Mouse (Mus musculus) c-Kit-positive CD71-positive TER-119-negative erythroid progenitor cells, embryonic 14.5 days (primary cell): ENCODE measurements at regions not wholly inside any gene's neighbourhood (a gene's known extent, or its start where the extent isn't known, plus 50 kb on each side); places are given as distances from the start of the nearest gene placed in this dataset.

Experiments used
- DNase-seq: peaks from one replicate; pipeline ENCODE4 v3.0.0-alpha.2; 2013; ENCODE audit warnings: low read depth

- DNase-seq = no peak
Measured at GRCm38 (mm10) chr3:60311178-60311577, 161.5 kb upstream of the Mbnl1 start.

GRCm38 (mm10) chr3:60320213-60320936 lies 152.3 kb upstream of the Mbnl1 start:
- no peak for DNase-seq

- no peak for DNase-seq
Measured at GRCm38 (mm10) chr3:60323514-60323913, 149.1 kb upstream of the Mbnl1 start.

GRCm38 (mm10) chr3:60324416-60324815 lies 148.2 kb upstream of the Mbnl1 start:
- no peak for DNase-seq

GRCm38 (mm10) chr3:60324969-60325368 lies 147.7 kb upstream of the Mbnl1 start:
- no peak for DNase-seq

GRCm38 (mm10) chr3:60332460-60332859 lies 140.2 kb upstream of the Mbnl1 start:
- no peak for DNase-seq

- DNase-seq = no peak
Measured at GRCm38 (mm10) chr3:60333669-60334068, 139.0 kb upstream of the Mbnl1 start.

GRCm38 (mm10) chr3:60334133-60334532 lies 138.5 kb upstream of the Mbnl1 start:
- DNase-seq = no peak

GRCm38 (mm10) chr3:60346390-60346789 lies 126.2 kb upstream of the Mbnl1 start:
- no peak for DNase-seq

GRCm38 (mm10) chr3:60347049-60347448 lies 125.6 kb upstream of the Mbnl1 start:
- no peak for DNase-seq

- no peak for DNase-seq
Measured at GRCm38 (mm10) chr3:60371176-60371965, 101.3 kb upstream of the Mbnl1 start.

GRCm38 (mm10) chr3:60373662-60374061 lies 99.0 kb upstream of the Mbnl1 start:
- no peak for DNase-seq

- DNase-seq = no peak
Measured at GRCm38 (mm10) chr3:60388593-60388992, 84.0 kb upstream of the Mbnl1 start.

- DNase-seq = no peak
Measured at GRCm38 (mm10) chr3:60389032-60389431, 83.6 kb upstream of the Mbnl1 start.

GRCm38 (mm10) chr3:60395299-60395698 lies 77.3 kb upstream of the Mbnl1 start:
- no peak for DNase-seq

- DNase-seq = no peak
Measured at GRCm38 (mm10) chr3:60396971-60397370, 75.7 kb upstream of the Mbnl1 start.

GRCm38 (mm10) chr3:60398796-60399195 lies 73.8 kb upstream of the Mbnl1 start:
- no peak for DNase-seq

GRCm38 (mm10) chr3:60402251-60402830 lies 70.3 kb upstream of the Mbnl1 start:
- no peak for DNase-seq

- DNase-seq = no peak
Measured at GRCm38 (mm10) chr3:60407426-60407825, 65.2 kb upstream of the Mbnl1 start.

GRCm38 (mm10) chr3:60407906-60408305 lies 64.7 kb upstream of the Mbnl1 start:
- DNase-seq = no peak

GRCm38 (mm10) chr3:60408553-60409282 lies 63.9 kb upstream of the Mbnl1 start:
- DNase-seq = no peak

- DNase-seq = no peak
Measured at GRCm38 (mm10) chr3:60409283-60409633, 63.4 kb upstream of the Mbnl1 start.

GRCm38 (mm10) chr3:60411746-60412145 lies 60.9 kb upstream of the Mbnl1 start:
- no peak for DNase-seq
